In genomic region chr19:24875129-24875870, GRCm38 (mm10) we compare ENCODE assay signal across 8 mouse cellular contexts. TPM values are rescaled to one million over a fixed set of nuclear protein-coding genes. Genes with fewer than 3 reads are reported as not detected.
DNase-seq lines count a peak whose midpoint lies in the region; ATAC-seq and TF ChIP-seq lines count a peak whose summit lies in the region.
"Not testable (repeated sequence)": the region's sequence is repeated elsewhere in the genome, so short reads cannot be mapped to it uniquely, and the experiment has no call there.

Gene Gm10053, plus strand, starts transcription at chr19:24875686.

- not testable (repeated sequence) for ATAC-seq in CD4-positive, CD25-positive, alpha-beta regulatory T cell, adult 4 months; forebrain, embryonic 16.5 days; heart, embryonic 12.5 days (ENCODE audit: insufficient number of reproducible peaks, low FRiP score); inflammation-experienced regulatory T-cells, adult 6 months; neural tube, embryonic 13.5 days (ENCODE audit: low read depth)
- 0 out of 2 replicates have a peak, but pooled peaks have one; percentile 23 for ATAC-seq in lung, embryonic 14.5 days (ENCODE audit: insufficient read depth)

- DNase-seq in left cerebral cortex, adult 8-10 months (ENCODE audit: low spot score in 2 of 2); lung, embryonic 14.5 days: not testable (repeated sequence)

- not testable (repeated sequence) for H3K36me3 ChIP-seq in forebrain, embryonic 16.5 days (ENCODE audit: control insufficient read depth, insufficient read depth); heart, embryonic 12.5 days; lung, embryonic 14.5 days (ENCODE audit: insufficient read depth); neural tube, embryonic 13.5 days

- WGBS in forebrain, embryonic 16.5 days, result 86% methylated on average over 23 of the region's 26 CpGs
- 68% methylated on average over 23 of the region's 26 CpGs for WGBS in heart, embryonic 12.5 days
- WGBS in lung, embryonic 14.5 days, result 59% methylated on average over 23 of the region's 26 CpGs
- 86% methylated on average over 23 of the region's 26 CpGs for WGBS in neural tube, embryonic 13.5 days

- H3K9me3 ChIP-seq in forebrain, embryonic 16.5 days (ENCODE audit: control insufficient read depth, low read length); heart, embryonic 12.5 days (replicated peaks); lung, embryonic 14.5 days (ENCODE audit: low read depth, low read length); neural tube, embryonic 13.5 days: not testable (repeated sequence)

- not testable (repeated sequence) for H3K4me1 ChIP-seq in brown adipose tissue, adult 24 weeks (ENCODE audit: control insufficient read depth, insufficient read depth, insufficient read length, low read length); forebrain, embryonic 16.5 days (replicated peaks; ENCODE audit: control insufficient read depth, insufficient read depth, low read length); lung, embryonic 14.5 days (ENCODE audit: insufficient read depth); neural tube, embryonic 13.5 days (replicated peaks)
- H3K4me1 ChIP-seq in heart, embryonic 12.5 days (replicated peaks), result peaks cover 16% of the 10 kb centered on the region

- H3K9ac ChIP-seq in forebrain, embryonic 16.5 days (replicated peaks; ENCODE audit: low read depth, low read length); heart, embryonic 12.5 days; lung, embryonic 14.5 days; neural tube, embryonic 13.5 days: not testable (repeated sequence)

- H3K4me2 ChIP-seq in forebrain, embryonic 16.5 days (ENCODE audit: low read length); heart, embryonic 12.5 days; lung, embryonic 14.5 days; neural tube, embryonic 13.5 days: not testable (repeated sequence)

- H3K27ac ChIP-seq in brown adipose tissue, adult 24 weeks (replicated peaks; ENCODE audit: low read depth, low read length); forebrain, embryonic 16.5 days (ENCODE audit: low read length); heart, embryonic 12.5 days (ENCODE audit: poor library complexity, severe bottlenecking); lung, embryonic 14.5 days (ENCODE audit: low read depth); neural tube, embryonic 13.5 days (replicated peaks): not testable (repeated sequence)

- not testable (repeated sequence) for H3K27me3 ChIP-seq in forebrain, embryonic 16.5 days (replicated peaks; ENCODE audit: control insufficient read depth, insufficient read depth, low read length); lung, embryonic 14.5 days (ENCODE audit: insufficient read depth, low read length)
- H3K27me3 ChIP-seq in heart, embryonic 12.5 days (replicated peaks), result peaks cover 12% of the 10 kb centered on the region; the same call in 1 of the 2 replicates
- H3K27me3 ChIP-seq in neural tube, embryonic 13.5 days, result peaks cover 13% of the 10 kb centered on the region

- TF ChIP-seq CTCF in lung, embryonic 14.5 days (IDR thresholded peaks at IDR 0.05; ENCODE audit: low read depth), result not testable (repeated sequence)

- not testable (repeated sequence) for H3K4me3 ChIP-seq in brown adipose tissue, adult 24 weeks (ENCODE audit: insufficient read depth, low read depth, low read length); forebrain, embryonic 16.5 days (replicated peaks; ENCODE audit: low read length); heart, embryonic 12.5 days; lung, embryonic 14.5 days (ENCODE audit: low read depth, low read length); neural tube, embryonic 13.5 days

RNA-seq across cellular contexts. Expression of gene Gm10053, which starts in this region (rescaled TPM):
- polyA plus RNA-seq in CD4-positive, CD25-positive, alpha-beta regulatory T cell, adult 4 months (2017; shearing (Covaris generic)), result 100 to 1,000 TPM; 175 to 208 TPM
- 3,235 and 3,446 TPM in 2 replicates for polyA plus RNA-seq in brown adipose tissue, adult 24 weeks (2012; ENCODE audit: insufficient read depth, insufficient read length, missing spikeins)
- 203 and 230 TPM in 2 replicates for polyA plus RNA-seq in forebrain, embryonic 16.5 days (2015; fragmentation: Nextera tagmentation; extraction: Ambion mirVana)
- 627 and 634 TPM in 2 replicates for polyA plus RNA-seq in heart, embryonic 12.5 days (2016; fragmentation: Nextera tagmentation; extraction: Ambion mirVana)
- 100 to 1,000 TPM; 198 to 308 (median 215) TPM for polyA plus RNA-seq in inflammation-experienced regulatory T-cells, adult 6 months (2017; shearing (Covaris generic))
- 100 to 1,000 TPM; 176 to 189 (median 186) TPM for total RNA-seq in left cerebral cortex, adult 8-10 months (2022)
- 235 and 240 TPM in 2 replicates for polyA plus RNA-seq in lung, embryonic 14.5 days (2014; fragmentation: Nextera tagmentation; extraction: Ambion mirVana)
- polyA plus RNA-seq in neural tube, embryonic 13.5 days (2015; fragmentation: Nextera tagmentation; extraction: Ambion mirVana), result 278 and 307 TPM in 2 replicates
